Mouse (Mus musculus): ENCODE measurements at regions not wholly inside any gene's neighbourhood (a gene's known extent, or its start where the extent isn't known, plus 50 kb on each side); places are given as distances from the start of the nearest gene placed in this dataset.

DNA sequence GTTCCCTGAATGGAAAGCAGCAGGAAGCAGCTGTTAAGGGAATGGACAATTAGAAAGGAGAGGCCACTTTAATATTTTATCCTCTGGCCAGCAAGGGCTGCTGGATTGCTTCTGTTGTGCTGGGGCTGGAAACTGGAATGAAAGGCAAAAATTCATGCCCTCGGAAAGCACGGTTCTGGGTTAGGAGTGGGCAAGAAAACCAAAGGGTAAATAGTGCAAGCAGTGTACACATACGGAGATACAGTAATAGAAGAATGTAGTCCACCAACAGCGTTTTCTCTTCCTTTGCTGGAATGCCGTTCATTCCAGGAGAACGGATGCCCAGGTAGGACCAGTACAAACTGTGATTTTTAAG, 50.8 kb upstream of the Zfr start:
- no peak for DNase-seq (ENCODE audit: low read depth, low spot score)

GRCm38 (mm10) chr15:12066176-12066856, 51.3 kb upstream of the Zfr start:
- DNase-seq (ENCODE audit: low read depth, low spot score), result no peak

GRCm38 (mm10) chr15:12054870-12055269, 58.1 kb upstream of the Sub1 start:
- DNase-seq (ENCODE audit: low read depth, low spot score), result no peak

DNA sequence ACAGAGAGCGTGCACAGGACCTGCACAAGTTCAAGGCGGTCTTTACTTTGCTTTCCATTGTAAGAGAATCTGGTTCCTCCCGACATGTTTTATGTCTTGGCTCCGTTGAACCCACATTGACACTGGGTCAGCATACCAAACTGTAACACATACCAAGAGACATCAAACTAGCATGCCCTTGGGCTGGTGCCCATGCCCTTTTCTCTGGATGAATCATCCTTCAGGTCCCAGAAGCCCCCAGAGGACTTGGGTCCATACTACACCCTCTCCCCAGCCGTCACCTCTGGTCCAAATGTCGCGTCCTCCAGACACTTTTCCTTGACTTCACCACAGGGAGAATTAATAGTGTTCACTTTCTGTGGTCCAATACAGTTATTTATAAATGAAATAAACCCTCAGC, 56.8 kb upstream of the Sub1 start:
- no peak for DNase-seq (ENCODE audit: low read depth, low spot score)

GRCm38 (mm10) chr15:12048965-12049364, 52.2 kb upstream of the Sub1 start:
- DNase-seq (ENCODE audit: low read depth, low spot score), result no peak

DNA sequence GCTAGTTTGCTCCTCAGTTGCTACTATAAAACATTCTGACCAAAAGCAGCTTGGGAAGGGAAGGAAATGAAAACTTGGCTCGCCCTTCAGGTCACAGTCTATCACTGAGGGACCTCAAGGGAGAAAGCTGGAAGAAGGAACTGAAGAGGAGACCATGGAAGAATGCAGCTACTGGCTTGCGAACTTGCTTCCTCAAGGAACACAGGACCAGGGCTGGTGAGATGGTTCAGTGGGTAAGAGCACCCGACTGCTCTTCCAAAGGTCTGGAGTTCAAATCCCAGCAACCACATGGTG, 51.4 kb upstream of the Sub1 start:
- no peak for DNase-seq (ENCODE audit: low read depth, low spot score)

DNA sequence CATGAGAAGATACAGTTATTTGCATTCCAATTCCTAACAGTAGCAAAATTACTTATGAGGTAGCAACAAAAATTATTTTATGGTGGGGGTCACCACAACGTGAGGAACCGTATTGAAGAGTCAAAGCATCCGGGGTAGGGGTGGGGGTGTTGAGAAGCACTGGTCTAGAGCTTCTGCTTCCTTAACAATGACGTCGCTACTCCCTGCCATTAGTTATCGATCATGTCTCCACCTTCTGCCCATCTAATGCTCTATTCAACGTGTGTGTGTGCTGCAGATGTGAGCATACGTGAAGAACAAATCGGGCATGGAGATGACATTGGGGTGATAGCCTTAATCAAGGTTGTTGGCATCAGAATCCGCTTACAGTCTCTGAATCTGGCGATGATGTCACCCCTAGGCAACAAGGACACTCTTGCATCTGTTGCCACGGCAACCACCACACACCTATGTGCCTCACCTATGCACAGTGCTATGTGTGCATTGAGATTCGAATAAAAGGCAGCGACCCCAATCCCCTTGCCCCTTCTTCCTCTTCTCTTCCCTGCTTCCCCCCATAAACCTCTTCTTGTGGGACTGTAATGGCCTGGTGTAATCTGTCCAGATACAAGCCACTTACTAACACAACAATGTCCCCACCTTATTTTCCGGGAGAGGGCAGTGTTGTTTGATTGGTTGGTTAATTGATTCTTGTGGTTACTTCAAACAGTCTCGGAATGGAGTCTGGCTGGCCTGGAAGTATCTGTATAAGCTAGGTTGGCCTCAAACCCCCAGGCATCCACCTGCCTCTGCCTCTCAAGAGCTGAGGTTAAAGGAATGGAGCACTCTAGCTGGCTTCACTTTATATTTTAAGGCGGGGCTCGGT, 50.8 kb upstream of the Sub1 start:
- DNase-seq (ENCODE audit: low read depth, low spot score), result peak; percentile 42

Measured in R1 (cell line).